Mouse (Mus musculus): ENCODE results near the gene Myl6.

Gene Myl6

DNA sequence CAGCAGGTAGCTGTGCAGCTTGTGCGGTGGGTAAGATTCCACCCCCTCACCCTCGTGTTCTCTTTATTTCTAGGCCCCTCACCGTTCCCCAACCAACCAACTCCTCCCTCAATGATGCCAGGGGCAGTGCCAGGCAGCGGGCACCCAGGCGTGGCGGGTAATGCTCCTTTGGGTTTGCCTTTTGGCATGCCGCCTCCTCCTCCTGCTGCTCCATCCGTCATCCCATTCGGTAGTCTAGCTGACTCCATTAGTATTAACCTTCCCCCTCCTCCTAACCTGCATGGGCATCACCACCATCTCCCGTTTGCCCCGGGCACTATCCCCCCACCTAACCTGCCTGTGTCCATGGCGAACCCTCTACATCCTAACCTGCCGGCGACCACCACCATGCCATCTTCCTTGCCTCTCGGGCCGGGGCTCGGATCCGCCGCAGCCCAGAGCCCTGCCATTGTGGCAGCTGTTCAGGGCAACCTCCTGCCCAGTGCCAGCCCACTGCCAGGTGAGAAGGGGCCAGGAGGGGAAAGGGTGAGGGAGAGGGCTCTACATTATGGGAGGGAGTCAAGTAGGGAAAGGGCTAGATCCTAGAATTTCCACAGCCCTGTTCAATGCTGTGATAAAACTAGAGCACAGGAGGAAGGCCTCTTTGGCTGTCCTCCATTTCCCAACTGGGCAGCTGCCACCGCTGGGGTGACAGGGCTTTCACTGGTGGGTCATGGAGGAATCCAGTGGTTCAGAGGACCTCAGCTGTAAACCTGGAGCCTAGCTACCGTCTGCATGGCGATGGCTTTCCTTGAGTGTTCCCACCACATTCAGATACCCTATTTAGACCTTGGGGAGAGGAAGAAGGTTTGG, 5.9 kb downstream of the Myl6 start:
- DNase-seq, result peak; percentile 70 to 74

GRCm38 (mm10) chr10:128486370-128486769, 7.6 kb downstream of the Myl6 start:
- DNase-seq, result no peak

GRCm38 (mm10) chr10:128474366-128474765, 19.6 kb downstream of the Myl6 start:
- DNase-seq, result no peak

DNA sequence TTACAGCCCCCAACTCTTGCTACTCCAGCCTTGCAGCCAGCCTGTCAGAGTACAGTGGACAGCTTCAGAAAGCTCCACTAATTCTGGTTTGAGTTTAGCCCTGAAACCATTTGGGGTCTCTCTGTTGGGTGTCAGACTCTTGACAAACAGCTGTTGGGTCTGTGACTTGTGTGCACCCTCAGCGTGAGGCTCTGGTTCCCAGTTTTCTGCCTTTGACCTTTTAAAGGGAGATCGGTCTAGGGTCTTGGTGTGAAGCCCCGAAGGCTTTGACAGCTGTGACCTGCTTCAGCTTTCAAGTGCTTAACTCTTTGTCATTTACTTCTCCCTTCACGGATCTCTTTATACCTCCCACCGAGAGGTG, 33.7 kb downstream of the Myl6 start:
- DNase-seq, result peak in 1 of 2 experiments; percentile 18

GRCm38 (mm10) chr10:128459409-128460269, 34.3 kb downstream of the Myl6 start:
- peak; percentile 56 to 67 for DNase-seq

GRCm38 (mm10) chr10:128458719-128459408, 35.1 kb downstream of the Myl6 start, which contains the start of gene Smarcc2:
Gene Smarcc2 (plus strand): TSS chr10:128459248.
- peak; percentile 89 to 94 for DNase-seq

DNA sequence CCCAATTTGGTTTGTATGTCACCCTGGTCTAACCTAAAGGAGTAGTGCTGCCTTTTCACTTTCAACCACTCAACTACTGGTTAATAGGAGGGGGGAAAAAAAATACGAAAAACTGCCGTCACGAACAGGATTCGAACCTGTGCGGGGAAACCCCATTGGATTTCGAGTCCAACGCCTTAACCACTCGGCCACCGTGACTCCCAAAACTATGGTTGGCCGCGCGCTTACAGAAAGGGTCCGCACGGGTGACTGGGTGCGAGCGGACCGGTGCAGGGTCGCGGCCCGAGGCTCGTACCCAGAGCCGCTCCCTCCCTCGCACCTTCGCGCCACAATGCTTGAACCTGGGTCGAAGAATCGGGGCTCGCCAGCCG, 35.6 kb downstream of the Myl6 start:
- DNase-seq, result peak; percentile 84 to 94

DNA sequence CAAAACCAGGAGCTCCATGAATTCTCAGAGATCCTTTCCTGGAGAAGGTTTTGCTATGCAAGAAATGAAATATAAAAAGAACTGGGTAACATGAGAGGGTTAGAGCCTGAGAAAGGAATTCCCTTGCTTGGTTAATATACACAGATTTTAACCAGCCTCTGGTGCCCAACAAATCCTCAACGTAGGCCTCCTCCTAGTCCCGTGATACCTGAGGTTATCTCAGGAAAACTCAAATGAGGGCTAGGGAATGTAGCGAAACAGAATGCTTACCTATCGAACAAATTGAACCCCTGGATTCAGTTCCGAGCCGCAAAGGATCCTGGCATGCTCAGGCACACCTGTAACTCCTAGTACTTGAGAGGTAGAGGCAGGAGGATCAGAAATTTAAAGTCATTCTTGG, 36.3 kb downstream of the Myl6 start:
- no peak for DNase-seq

DNA sequence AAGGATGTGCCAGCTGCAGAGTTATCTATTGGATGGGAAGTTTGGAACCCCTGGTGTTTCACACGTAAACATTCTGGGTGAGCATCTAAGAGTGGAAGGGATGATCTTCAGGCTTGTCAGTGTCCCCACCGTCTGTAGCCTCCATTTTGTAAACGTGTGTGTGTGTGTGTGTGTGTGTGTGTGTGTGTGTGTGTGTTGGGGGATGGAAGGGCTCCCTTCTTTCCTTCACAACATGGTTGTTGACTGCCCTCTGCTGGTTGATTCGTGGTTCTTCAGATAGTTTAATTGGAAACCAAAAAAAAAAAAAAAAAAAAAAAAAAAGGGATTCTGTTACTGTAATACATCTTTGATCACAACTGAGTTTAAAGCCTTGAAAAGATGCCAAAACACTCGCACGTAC, 38.7 kb downstream of the Myl6 start:
- peak; percentile 69 to 76 for DNase-seq

- no peak for DNase-seq
Observed at GRCm38 (mm10) chr10:128454471-128454870, 39.5 kb downstream of the Myl6 start.

DNA sequence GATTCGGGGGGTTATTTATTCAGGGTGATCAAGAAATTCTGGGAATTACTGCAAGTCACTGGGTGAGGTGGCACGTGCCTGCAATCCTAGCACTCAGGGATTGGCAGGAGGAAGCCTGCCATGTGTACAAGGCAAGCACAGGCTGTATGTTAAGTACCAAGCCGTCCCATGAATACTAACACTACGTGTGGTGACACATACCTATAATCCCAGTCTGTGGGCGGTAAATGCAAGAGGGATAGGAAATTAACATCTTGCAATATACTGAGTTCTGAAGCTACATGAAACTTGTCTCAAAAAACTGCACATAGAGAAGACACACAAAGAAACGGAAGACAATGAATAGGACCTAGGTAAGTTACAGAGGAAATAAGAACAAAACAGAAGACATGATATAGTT, 42.9 kb downstream of the Myl6 start:
- no peak for DNase-seq

GRCm38 (mm10) chr10:128445407-128445806, 48.5 kb downstream of the Myl6 start:
- DNase-seq, result no peak

- DNase-seq, result no peak
Observed at GRCm38 (mm10) chr10:128444354-128444753, 49.6 kb downstream of the Myl6 start.

DNA sequence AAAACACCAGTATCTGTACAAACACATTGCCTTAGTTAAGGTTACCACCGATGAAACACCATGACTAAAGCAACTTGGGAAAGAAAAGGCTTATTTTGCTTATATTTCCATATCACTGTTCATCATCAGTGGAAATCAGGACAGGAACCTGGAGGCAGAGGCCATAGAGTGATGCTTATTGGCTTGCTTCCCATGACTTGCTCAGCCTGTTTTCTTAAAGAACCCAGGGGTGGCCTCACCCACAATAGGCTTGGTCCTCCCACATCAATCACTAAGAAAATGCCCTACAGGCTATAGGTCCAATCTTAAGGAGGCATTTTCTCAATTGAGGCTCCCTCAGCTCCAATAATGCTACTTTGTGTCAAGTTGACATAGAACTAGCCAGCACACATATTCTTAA, 51.2 kb downstream of the Myl6 start:
- no peak for DNase-seq

GRCm38 (mm10) chr10:128441324-128442119, 52.4 kb downstream of the Myl6 start:
- DNase-seq, result peak in 1 of 2 experiments; percentile 46
